Mouse (Mus musculus) midbrain, embryonic 14.5 days (tissue): ENCODE results near the gene Pde4d. TPM values are rescaled to one million over a fixed set of nuclear protein-coding genes. Genes with fewer than 3 reads are reported as not detected.

Source experiments
- ATAC-seq: fragments of 200-750 bp; cut with Nextera tagmentation; 2 replicates; pipeline ENCODE4 v1.8.0; 2017; ENCODE audit warnings: moderate number of reproducible peaks, moderate library complexity; ENCODE audit not compliant: low FRiP score, low TSS enrichment
- DNase-seq: peaks from one replicate; pipeline ENCODE4 v3.0.0-alpha.2; 2015
- H3K27ac ChIP-seq: fragments of 300-500 bp; sonication (generic); replicated peaks from 2 replicates; pipeline ENCODE4 v1.5.1; 2014; ENCODE audit warnings: mild to moderate bottlenecking, low read depth, low read length, moderate library complexity
- H3K27me3 ChIP-seq: fragments of 300-500 bp; sonication (generic); 2 replicates; pipeline ENCODE4 v1.6.1; 2014; ENCODE audit warnings: low read length, control low read depth, mixed read lengths; ENCODE audit not compliant: control insufficient read depth, insufficient read depth
- H3K36me3 ChIP-seq: fragments of 300-500 bp; sonication (generic); 2 replicates; pipeline ENCODE4 v1.6.1; 2014; ENCODE audit warnings: low read length, control low read depth; ENCODE audit not compliant: control insufficient read depth, insufficient read depth
- H3K4me1 ChIP-seq: fragments of 300-500 bp; sonication (generic); 2 replicates; pipeline ENCODE4 v1.6.1; 2014; ENCODE audit warnings: mild to moderate bottlenecking, antibody characterized with exemption, low read length, control low read depth; ENCODE audit not compliant: control insufficient read depth, insufficient read depth
- H3K4me2 ChIP-seq: fragments of 300-500 bp; sonication (generic); 2 replicates; pipeline ENCODE4 v1.6.1; 2014; ENCODE audit warnings: mild to moderate bottlenecking, low read length, moderate library complexity
- H3K4me3 ChIP-seq: fragments of 300-500 bp; sonication (generic); replicated peaks from 2 replicates; pipeline ENCODE4 v1.5.1; 2014; ENCODE audit warnings: low read depth, low read length
- H3K9ac ChIP-seq: fragments of 300-500 bp; sonication (generic); replicated peaks from 2 replicates; pipeline ENCODE4 v1.6.1; 2014; ENCODE audit warnings: mild to moderate bottlenecking, low read length, moderate library complexity
- H3K9me3 ChIP-seq: fragments of 300-500 bp; sonication (generic); 2 replicates; pipeline ENCODE4 v1.6.1; 2016; ENCODE audit warnings: low read length, control low read depth, mixed read lengths; ENCODE audit not compliant: control insufficient read depth
- WGBS: fragments of 180-500 bp; shearing (Covaris S2); extraction: QIAGEN DNeasy Blood & Tissue Kit; methylation state at CpG from one replicate; pipeline ENCODE4 v1.1.7; 2014; 5-methylcytosine and 5-hydroxymethylcytosine counted together
- polyA plus RNA-seq: library from polyadenylated mRNA; unstranded; fragments of >200 nt; fragmentation: Nextera tagmentation; extraction: Ambion mirVana; gene quantifications from 2 replicates; pipeline ENCODE4 v1.2.1, GENCODE M21; 2014

Pde4d gene
- polyA plus RNA-seq, 1 experiment from 2014 or later: 27.1 TPM

- no peaks in the 10 kb centered on the region for H3K27me3 ChIP-seq
- under 1% methylated on average over 29 of the region's 29 CpGs for WGBS
- H3K4me3 ChIP-seq: peak overlapping the region; percentile 37
- peak; percentile 60; the same call in 1 of the 2 replicates for ATAC-seq
- no peaks in the 10 kb centered on the region for H3K36me3 ChIP-seq
- H3K4me1 ChIP-seq: peaks cover 10% of the 10 kb centered on the region
- peak overlapping the region; percentile 41; the same call in 1 of the 2 replicates for H3K9ac ChIP-seq
- peak; percentile 75 for DNase-seq
- peak overlapping the region; percentile 73 for H3K4me2 ChIP-seq
- peak overlapping the region; percentile 68 for H3K27ac ChIP-seq
- no peaks in the 10 kb centered on the region for H3K9me3 ChIP-seq
Observed at GRCm38 (mm10) chr13:109685296-109686115, 1235.8 kb downstream of the Pde4d start.

DNA sequence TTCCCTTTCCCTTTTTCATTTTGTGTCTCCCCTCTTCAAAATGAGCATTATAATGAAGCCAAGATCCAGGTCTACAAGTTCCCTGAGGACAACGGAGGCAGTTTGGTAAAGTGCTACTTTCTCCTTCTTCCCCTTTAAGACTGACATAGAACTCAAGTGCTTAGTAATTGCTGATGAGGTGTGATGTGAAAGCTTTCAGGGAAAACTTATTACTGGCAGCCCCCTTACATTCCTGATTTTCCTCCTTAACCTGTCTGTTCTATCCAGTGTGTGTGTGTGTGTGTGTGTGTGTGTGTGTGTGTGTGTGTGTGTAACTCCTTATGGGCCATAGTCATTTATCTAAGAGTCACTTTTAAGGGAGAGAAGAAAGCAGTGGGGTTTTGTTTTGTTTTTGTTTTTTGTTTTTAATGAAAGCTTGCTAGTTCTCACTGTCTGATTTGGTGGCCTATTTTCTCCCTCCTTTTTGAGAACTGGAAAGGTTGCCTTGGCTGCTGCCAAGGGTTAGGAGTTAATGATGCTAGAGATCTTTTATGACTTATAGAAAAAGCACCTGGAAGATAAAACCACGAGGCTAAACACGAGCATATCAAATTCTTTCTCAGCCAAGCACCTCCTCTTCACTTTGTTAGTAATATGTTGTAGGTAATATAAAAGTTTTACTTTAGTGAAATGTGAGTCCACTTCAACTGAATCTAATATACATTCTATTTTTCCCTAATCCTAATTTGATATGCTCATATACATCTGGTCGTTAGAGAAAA is 1236.5 kb downstream of the Pde4d start:
- H3K4me2 ChIP-seq: peak overlapping the region; percentile 73
- no peaks in the 10 kb centered on the region for H3K36me3 ChIP-seq
- WGBS: 32% methylated on average over 4 of the region's 4 CpGs
- no peaks in the 10 kb centered on the region for H3K27me3 ChIP-seq
- ATAC-seq (no peak), DNase-seq (no peak)
- H3K4me3 ChIP-seq: peak overlapping the region; percentile 37
- H3K9ac ChIP-seq: peak overlapping the region; percentile 41; the same call in 1 of the 2 replicates
- H3K27ac ChIP-seq: peak overlapping the region; percentile 68
- H3K9me3 ChIP-seq: no peaks in the 10 kb centered on the region
- H3K4me1 ChIP-seq: peaks cover 10% of the 10 kb centered on the region

DNA sequence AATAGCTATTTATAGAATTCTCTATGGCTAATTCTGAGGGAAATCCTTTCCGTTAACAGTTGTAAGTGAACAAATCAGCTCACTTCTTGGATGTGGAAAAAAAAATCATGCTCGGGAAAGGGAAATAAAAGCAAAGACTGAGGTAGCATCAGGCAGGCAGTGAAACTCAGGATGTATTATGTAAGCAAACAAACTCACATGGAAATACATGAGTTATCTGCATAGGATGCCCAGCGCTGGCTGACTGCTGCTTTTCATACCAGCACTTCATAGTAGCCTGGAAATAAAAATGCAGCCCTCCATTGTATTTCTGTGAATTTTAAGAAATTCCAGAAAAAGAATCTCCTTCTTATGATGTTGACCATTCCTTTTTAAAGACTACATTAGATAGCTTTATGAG is 1237.2 kb downstream of the Pde4d start:
- DNase-seq (no peak), ATAC-seq (no peak)
- no peak overlapping the region; the same call in 1 of the 2 replicates for H3K4me2 ChIP-seq
- H3K4me3 ChIP-seq: no peak overlapping the region
- no peaks in the 10 kb centered on the region for H3K9me3 ChIP-seq
- no peaks in the 10 kb centered on the region for H3K27me3 ChIP-seq
- WGBS: 63% methylated on average over 3 of the region's 3 CpGs
- H3K36me3 ChIP-seq: no peaks in the 10 kb centered on the region
- H3K27ac ChIP-seq: no peak overlapping the region
- H3K4me1 ChIP-seq: peaks cover 10% of the 10 kb centered on the region
- H3K9ac ChIP-seq: no peak overlapping the region

- 97% methylated on average over 2 of the region's 2 CpGs for WGBS
- ATAC-seq: no peak
- Histone ChIP-seq H3K27ac (no peak overlapping the region), H3K4me2 (no peak overlapping the region), H3K4me1 (peaks cover 10% of the 10 kb centered on the region), H3K4me3 (no peak overlapping the region), H3K9ac (no peak overlapping the region), H3K36me3 (no peaks in the 10 kb centered on the region), H3K27me3 (no peaks in the 10 kb centered on the region), H3K9me3 (no peaks in the 10 kb centered on the region)
- no peak for DNase-seq
Observed at GRCm38 (mm10) chr13:109688195-109688594, 1238.4 kb downstream of the Pde4d start.

- Histone ChIP-seq H3K4me3 (no peak overlapping the region), H3K4me2 (no peak overlapping the region), H3K4me1 (peaks cover 10% of the 10 kb centered on the region), H3K27ac (no peak overlapping the region), H3K27me3 (no peaks in the 10 kb centered on the region), H3K9ac (no peak overlapping the region), H3K36me3 (no peaks in the 10 kb centered on the region), H3K9me3 (no peaks in the 10 kb centered on the region)
- no peak for DNase-seq
- 91% methylated on average over 3 of the region's 3 CpGs for whole genome bisulfite sequencing
- no peak for ATAC-seq
Observed at GRCm38 (mm10) chr13:109689176-109689575, 1239.4 kb downstream of the Pde4d start.

DNA sequence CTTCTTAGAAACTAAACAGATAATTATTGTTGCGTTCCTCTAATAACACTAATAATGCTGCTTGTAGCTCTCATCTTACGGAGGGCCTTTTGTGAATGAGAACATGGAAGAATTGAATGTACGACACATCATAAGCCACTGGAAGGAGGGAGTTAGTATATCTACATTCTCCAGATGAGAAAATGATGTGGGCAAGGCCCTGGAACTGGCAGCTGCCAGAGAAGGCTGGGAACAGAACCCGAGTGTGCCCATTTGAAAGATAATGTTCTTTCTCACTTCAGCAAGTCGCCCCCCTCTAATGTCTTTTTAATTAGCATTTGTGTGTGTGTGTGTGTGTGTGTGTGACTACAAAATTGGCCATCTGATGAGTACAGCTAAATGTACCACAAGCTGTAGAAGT is 1240.8 kb downstream of the Pde4d start:
- WGBS: 86% methylated on average over 5 of the region's 5 CpGs
- no peak for DNase-seq
- no peak overlapping the region for H3K4me2 ChIP-seq

DNA sequence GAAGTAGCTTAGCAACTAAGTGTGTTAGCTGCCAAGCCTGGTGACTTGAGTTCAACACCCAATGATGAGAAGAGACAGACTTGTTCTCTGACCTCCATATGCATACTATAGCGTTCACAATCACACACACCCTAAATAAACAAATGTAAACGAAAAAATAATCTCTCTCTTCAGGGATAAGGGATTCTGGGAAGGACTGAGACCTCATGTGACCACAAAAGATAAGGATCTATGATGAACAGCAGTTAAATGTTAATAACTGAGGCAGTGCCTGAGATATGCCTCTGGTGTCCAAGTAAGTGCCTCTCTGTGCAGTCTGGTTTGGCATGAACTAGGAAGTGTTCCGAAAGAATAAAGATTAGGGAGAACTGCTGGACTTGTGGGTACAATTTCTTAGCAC is 1243.1 kb downstream of the Pde4d start:
- Histone ChIP-seq H3K36me3 (no peaks in the 10 kb centered on the region), H3K4me1 (peaks cover 3% of the 10 kb centered on the region; the same call in 1 of the 2 replicates), H3K4me3 (no peak overlapping the region), H3K9ac (no peak overlapping the region), H3K27ac (no peak overlapping the region), H3K27me3 (no peaks in the 10 kb centered on the region), H3K9me3 (no peaks in the 10 kb centered on the region), H3K4me2 (no peak overlapping the region)
- no peak for ATAC-seq
- WGBS: 71% methylated on average over 3 of the region's 3 CpGs
- no peak for DNase-seq

More for the DNA sequence above, 1240.8 kb downstream of the Pde4d start:
- Histone ChIP-seq H3K27ac (no peak overlapping the region), H3K9me3 (no peaks in the 10 kb centered on the region), H3K36me3 (no peaks in the 10 kb centered on the region), H3K27me3 (no peaks in the 10 kb centered on the region), H3K4me3 (no peak overlapping the region), H3K9ac (no peak overlapping the region), H3K4me1 (peaks cover 9% of the 10 kb centered on the region)
- ATAC-seq: no peak

- no peak for DNase-seq
- Histone ChIP-seq H3K4me2 (no peak overlapping the region), H3K4me1 (0 out of 2 replicates have a peak, but pooled peaks cover 3% of the 10 kb centered on the region), H3K27ac (no peak overlapping the region), H3K9ac (no peak overlapping the region), H3K27me3 (no peaks in the 10 kb centered on the region), H3K9me3 (no peaks in the 10 kb centered on the region), H3K36me3 (no peaks in the 10 kb centered on the region), H3K4me3 (no peak overlapping the region)
- ATAC-seq: no peak
- WGBS: 83% methylated on average over 2 of the region's 2 CpGs
Observed at GRCm38 (mm10) chr13:109693769-109694168, 1244.0 kb downstream of the Pde4d start.
